Mouse (Mus musculus) embryonic facial prominence, embryonic 11.5 days (tissue): ENCODE measurements around the gene Dclk1. TPM values are rescaled to one million over a fixed set of nuclear protein-coding genes. Genes with fewer than 3 reads are reported as not detected.

ENCODE experiments used
- ATAC-seq: fragments of 200-750 bp; cut with Nextera tagmentation; replicated peaks from 2 replicates; pipeline ENCODE4 v1.8.0; 2017; ENCODE audit warnings: low read depth; ENCODE audit not compliant: insufficient number of reproducible peaks, low FRiP score, low TSS enrichment
- DNase-seq: peaks from one replicate; pipeline ENCODE4 v3.0.0-alpha.2; 2015; ENCODE audit warnings: low spot score
- H3K27ac ChIP-seq: fragments of 300-500 bp; sonication (generic); replicated peaks from 2 replicates; pipeline ENCODE4 v1.5.1; 2014; ENCODE audit warnings: mild to moderate bottlenecking, low read depth, low read length, control low read depth
- H3K27me3 ChIP-seq: fragments of 300-500 bp; sonication (generic); 2 replicates; pipeline ENCODE4 v1.6.1; 2014; ENCODE audit warnings: mild to moderate bottlenecking, low read length, moderate library complexity, mixed read lengths; ENCODE audit not compliant: control insufficient read depth, insufficient read depth
- H3K36me3 ChIP-seq: fragments of 300-500 bp; sonication (generic); replicated peaks from 2 replicates; pipeline ENCODE4 v1.6.1; 2014; ENCODE audit warnings: low read depth, mild to moderate bottlenecking, low read length, moderate library complexity, mixed read lengths; ENCODE audit not compliant: control insufficient read depth, insufficient read depth
- H3K4me1 ChIP-seq: fragments of 300-500 bp; sonication (generic); 2 replicates; pipeline ENCODE4 v1.6.1; 2014; ENCODE audit warnings: low read length, mixed read lengths; ENCODE audit not compliant: control insufficient read depth, insufficient read depth
- H3K4me2 ChIP-seq: fragments of 300-500 bp; sonication (generic); 2 replicates; pipeline ENCODE4 v1.6.1; 2014; ENCODE audit warnings: low read depth, mild to moderate bottlenecking, control low read depth, low read length, moderate library complexity
- H3K4me3 ChIP-seq: fragments of 300-500 bp; sonication (generic); 2 replicates; pipeline ENCODE4 v1.5.1; 2014; ENCODE audit warnings: low read depth, low read length, control low read depth
- H3K9ac ChIP-seq: fragments of 300-500 bp; sonication (generic); replicated peaks from 2 replicates; pipeline ENCODE4 v1.6.1; 2014; ENCODE audit warnings: mild to moderate bottlenecking, control low read depth, low read length
- H3K9me3 ChIP-seq: fragments of 300-500 bp; sonication (generic); replicated peaks from 2 replicates; pipeline ENCODE4 v1.6.1; 2016; ENCODE audit warnings: mild to moderate bottlenecking, low read length, inconsistent platforms, mixed read lengths; ENCODE audit not compliant: control insufficient read depth
- WGBS: fragments of 180-500 bp; shearing (Covaris S2); extraction: QIAGEN DNeasy Blood & Tissue Kit; methylation state at CpG from one replicate; pipeline ENCODE4 v1.1.7; 2014; 5-methylcytosine and 5-hydroxymethylcytosine counted together
- polyA plus RNA-seq: library from polyadenylated mRNA; unstranded; fragments of >200 nt; fragmentation: Nextera tagmentation; extraction: Ambion mirVana; gene quantifications from 2 replicates; pipeline ENCODE4 v1.2.1, GENCODE M21; 2014

The Dclk1 gene
- polyA plus RNA-seq, 1 experiment from 2014 or later: 32.9 TPM

DNA sequence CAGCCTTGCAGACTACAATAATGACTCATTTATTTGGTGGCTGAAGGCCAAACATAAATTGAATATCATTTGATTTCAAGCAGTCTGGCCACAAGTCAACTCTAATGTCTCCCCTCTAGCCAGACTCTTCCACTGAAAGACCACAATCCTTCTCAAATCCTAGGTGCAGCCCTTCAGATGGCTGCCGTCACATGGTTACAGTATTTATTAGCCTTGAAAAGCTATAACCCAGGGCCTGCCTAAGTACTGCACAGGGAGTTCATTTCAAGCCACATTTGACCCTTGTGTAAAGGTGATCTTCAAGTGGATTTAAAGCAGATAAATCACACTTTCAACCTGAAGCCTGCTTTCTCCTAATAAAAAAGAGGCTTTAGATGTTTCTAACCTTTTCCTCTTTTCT lies 192.1 kb downstream of the Dclk1 start:
- Histone ChIP-seq H3K27ac (no peak overlapping the region), H3K4me1 (no peaks in the 10 kb centered on the region), H3K36me3 (no peaks in the 10 kb centered on the region), H3K4me2 (no peak overlapping the region), H3K27me3 (no peaks in the 10 kb centered on the region), H3K4me3 (no peak overlapping the region), H3K9me3 (no peaks in the 10 kb centered on the region), H3K9ac (no peak overlapping the region)
- ATAC-seq: no peak
- 74% methylated on average over 1 of the region's 1 CpGs for WGBS
- DNase-seq: no peak

DNA sequence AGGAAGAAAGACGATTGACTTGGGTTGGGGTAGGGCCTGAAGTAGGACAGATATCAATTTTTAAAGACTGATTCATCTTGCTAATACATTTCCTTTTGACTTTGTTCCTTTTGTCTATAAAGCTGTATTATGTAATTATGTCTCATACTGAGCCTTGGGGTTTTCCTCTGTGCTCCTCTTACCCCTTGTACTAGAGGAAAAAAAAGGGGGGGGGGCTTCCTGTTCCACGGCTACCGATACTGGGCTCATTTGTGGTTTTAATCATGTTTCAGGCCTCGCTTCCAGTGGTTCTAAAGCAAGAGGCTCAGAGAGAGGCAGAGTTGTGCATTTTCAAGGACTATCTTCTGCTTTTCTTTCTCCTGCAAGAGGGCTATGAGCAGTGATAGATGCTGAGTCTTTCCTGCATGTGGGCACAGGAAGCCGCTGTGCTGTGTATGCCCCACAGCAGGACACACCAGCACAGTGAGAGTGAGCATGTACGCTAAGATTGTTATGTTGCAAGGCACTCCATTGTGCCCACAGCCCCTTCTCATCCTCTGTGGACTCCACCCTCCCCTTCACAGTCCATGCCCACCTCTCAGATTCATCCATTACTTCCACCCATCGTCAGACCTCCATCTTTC lies 196.8 kb downstream of the Dclk1 start:
- ATAC-seq: no peak; the same call in 1 of the 2 replicates
- H3K27me3 ChIP-seq: no peaks in the 10 kb centered on the region

DNA sequence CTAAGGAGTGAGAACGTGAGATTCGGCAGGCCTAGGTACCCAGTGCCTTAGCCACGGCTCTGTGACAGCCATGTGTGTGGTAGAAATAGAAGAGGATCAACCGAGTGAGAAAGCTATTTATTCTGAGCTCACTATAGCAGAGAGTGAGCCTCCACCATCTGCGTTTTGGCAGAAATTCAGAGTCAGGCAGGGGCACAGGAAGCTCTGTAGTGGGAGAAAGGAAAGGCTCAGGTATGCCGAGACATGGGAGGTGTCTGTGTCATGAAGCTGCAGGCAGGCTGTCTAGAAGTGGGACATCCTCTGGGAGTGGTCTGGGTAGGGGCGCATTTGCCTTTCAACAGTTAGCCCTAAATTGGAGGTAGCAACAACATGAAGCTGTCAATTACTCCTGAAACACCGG lies 198.2 kb downstream of the Dclk1 start:
- Histone ChIP-seq H3K27ac (no peak overlapping the region), H3K9ac (no peak overlapping the region), H3K36me3 (no peaks in the 10 kb centered on the region), H3K9me3 (no peaks in the 10 kb centered on the region), H3K4me2 (no peak overlapping the region), H3K4me3 (no peak overlapping the region), H3K4me1 (no peaks in the 10 kb centered on the region), H3K27me3 (no peaks in the 10 kb centered on the region)
- no peak for ATAC-seq
- WGBS: 65% methylated on average over 8 of the region's 8 CpGs
- no peak for DNase-seq

More for the DNA sequence above, 196.8 kb downstream of the Dclk1 start:
- Histone ChIP-seq H3K4me3 (no peak overlapping the region), H3K4me1 (no peaks in the 10 kb centered on the region), H3K9ac (no peak overlapping the region), H3K27ac (no peak overlapping the region), H3K36me3 (no peaks in the 10 kb centered on the region), H3K9me3 (no peaks in the 10 kb centered on the region), H3K4me2 (no peak overlapping the region)
- 70% methylated on average over 7 of the region's 7 CpGs for WGBS
- DNase-seq: no peak

DNA sequence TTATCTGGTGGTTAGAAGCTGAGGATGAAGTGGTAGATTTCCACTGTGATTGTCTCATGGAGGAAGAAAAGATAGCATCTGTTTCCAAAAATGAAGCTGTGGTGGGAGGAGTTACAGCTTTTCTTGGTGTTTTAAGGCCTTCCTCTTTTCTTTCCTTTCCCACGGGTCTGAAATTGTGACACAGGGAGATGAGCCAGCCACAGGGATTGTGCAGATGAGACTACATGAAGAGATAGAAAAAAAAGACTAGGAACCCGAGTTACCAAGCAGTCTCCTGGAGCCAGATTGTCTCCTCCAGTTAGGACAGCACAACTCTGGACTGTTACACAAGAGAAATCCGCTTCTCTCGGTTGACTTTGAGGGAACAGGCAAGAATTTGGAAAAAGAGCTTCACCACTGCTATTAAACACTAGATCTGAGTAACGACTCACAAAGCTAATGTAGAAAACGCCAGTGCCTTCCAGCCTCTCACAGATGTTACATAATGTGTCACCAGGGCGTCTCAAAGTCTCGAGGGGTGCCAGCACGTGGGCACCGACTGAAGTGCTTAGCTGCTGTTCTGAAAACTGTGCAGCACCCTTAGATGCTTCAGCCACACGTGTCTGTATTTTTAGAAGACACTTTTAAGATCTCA lies 200.0 kb downstream of the Dclk1 start:
- Histone ChIP-seq H3K4me2 (no peak overlapping the region), H3K9ac (no peak overlapping the region), H3K4me3 (no peak overlapping the region), H3K4me1 (no peaks in the 10 kb centered on the region), H3K9me3 (no peaks in the 10 kb centered on the region), H3K27me3 (no peaks in the 10 kb centered on the region), H3K36me3 (no peaks in the 10 kb centered on the region), H3K27ac (no peak overlapping the region)
- ATAC-seq (no peak), DNase-seq (no peak)
- WGBS: 84% methylated on average over 11 of the region's 11 CpGs

DNA sequence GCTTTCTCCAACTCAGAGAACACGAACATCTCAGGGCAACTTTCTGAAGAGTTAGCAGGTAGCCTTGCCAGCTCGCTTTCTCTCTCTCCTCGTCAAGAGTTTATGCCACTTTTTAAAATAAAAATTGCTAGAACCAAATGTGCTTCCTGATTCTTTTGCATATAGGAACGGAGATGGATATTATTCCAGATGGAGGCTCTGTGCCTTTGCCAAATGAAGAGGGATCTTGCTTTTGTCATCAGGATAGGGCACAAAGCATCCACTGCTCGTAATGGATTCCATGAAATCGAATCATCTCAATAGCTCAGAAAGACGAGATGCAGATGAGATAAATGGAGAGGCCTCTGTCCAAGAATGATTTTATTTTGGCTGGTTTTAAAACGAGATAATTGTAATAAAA lies 201.1 kb downstream of the Dclk1 start:
- Histone ChIP-seq H3K36me3 (no peaks in the 10 kb centered on the region), H3K27ac (no peak overlapping the region), H3K4me1 (no peaks in the 10 kb centered on the region), H3K27me3 (no peaks in the 10 kb centered on the region), H3K9ac (no peak overlapping the region), H3K4me3 (no peak overlapping the region), H3K9me3 (no peaks in the 10 kb centered on the region), H3K4me2 (no peak overlapping the region)
- 84% methylated on average over 8 of the region's 8 CpGs for WGBS
- ATAC-seq: no peak
- no peak for DNase-seq

DNA sequence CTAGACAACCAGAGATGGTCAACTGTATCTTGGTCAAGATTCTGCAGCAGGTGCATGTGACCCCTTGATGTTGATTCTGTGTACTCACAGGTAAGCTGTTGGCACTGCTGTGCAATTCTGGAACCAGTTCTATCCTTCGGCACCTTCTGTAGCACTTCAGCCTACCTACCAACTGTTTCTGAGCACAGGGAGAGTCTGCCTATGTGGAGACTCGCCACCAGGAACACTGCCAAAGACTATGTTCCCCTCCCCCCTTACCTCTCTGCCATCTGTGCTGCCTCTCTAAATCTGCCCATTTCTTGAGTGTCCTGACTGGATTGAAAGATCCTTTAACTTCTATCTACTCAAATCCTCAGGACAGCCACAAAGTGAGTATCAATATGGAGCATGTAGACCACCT lies 201.6 kb downstream of the Dclk1 start:
- no peaks in the 10 kb centered on the region for H3K9me3 ChIP-seq
- no peak for ATAC-seq
- DNase-seq: no peak
- H3K27me3 ChIP-seq: no peaks in the 10 kb centered on the region
- no peak overlapping the region for H3K27ac ChIP-seq
- 96% methylated on average over 2 of the region's 2 CpGs for WGBS
- no peak overlapping the region for H3K4me3 ChIP-seq
- no peaks in the 10 kb centered on the region for H3K36me3 ChIP-seq
- no peak overlapping the region for H3K9ac ChIP-seq
- H3K4me2 ChIP-seq: no peak overlapping the region
- H3K4me1 ChIP-seq: no peaks in the 10 kb centered on the region

DNA sequence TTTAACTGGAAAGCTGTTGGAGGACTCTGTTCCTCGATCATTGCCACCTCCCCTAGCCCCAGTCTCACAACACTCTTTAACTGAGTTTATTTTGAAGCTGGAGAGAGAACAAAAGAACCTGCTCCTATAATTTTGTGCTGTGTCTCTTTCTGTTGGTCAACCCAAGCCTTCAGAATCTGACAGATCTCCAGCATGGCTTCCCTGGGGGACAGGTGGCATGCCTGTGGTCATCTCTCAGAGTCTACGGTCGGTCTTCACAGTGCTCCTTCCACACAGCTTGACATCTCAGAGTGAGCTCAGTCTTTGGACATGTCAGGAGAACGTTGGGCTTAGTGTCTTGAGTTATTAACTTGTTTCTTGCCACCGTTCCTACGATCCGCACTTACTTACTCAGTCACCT lies 204.5 kb downstream of the Dclk1 start:
- no peak overlapping the region for H3K4me3 ChIP-seq
- H3K4me1 ChIP-seq: no peaks in the 10 kb centered on the region
- WGBS: 86% methylated on average over 7 of the region's 7 CpGs
- H3K9ac ChIP-seq: no peak overlapping the region
- no peak overlapping the region for H3K4me2 ChIP-seq
- ATAC-seq: no peak
- DNase-seq: no peak
- H3K27me3 ChIP-seq: no peaks in the 10 kb centered on the region
- H3K27ac ChIP-seq: no peak overlapping the region
- H3K9me3 ChIP-seq: no peaks in the 10 kb centered on the region
- H3K36me3 ChIP-seq: no peaks in the 10 kb centered on the region

DNA sequence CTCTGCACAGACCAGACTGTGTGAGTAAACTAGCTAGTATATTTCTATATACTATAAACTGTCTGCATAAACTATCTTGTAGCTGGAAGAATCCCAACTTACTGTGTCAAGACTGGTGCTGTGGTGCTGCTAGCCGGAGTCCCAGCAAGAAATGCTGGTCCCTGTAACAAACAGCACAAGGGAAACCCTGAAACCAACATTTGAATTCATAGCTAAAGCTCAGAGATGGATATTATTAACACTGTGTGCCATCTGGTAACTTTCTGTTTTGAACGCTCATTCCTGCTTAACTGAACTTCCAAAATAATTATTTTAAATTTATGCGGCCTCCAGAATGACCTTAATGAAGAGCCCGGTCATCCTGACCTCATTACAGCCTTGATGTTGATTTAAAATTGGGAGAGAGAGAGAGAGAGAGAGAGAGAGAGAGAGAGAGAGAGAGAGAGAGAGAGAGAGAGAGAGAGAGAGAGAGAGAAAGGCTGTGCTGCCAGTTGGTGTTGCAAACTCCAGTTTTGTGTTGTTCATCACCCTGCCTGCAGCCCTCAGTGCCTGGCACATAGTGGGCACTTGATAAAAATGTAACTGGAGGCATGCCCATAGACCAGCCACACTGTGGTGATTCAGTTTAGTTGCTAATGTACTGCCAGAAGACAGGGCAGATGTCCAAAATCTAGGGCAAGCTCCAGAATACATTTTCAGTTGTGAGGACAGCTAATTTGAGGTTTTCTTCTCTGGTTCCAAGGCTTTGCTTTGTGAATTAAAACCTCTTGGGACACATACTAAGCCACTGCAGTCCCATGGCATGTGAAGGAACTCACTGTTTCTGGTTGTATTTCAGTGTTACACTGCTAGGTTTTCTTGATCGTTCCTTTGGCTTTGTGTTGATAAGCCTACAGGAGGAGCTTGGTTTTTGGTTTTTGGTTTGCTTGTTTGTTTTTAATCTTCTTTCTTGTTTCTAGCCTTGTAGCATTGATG lies 205.6 kb downstream of the Dclk1 start:
- H3K9ac ChIP-seq: no peak overlapping the region
- no peaks in the 10 kb centered on the region for H3K27me3 ChIP-seq
- ATAC-seq (no peak), DNase-seq (no peak)
- no peak overlapping the region for H3K4me2 ChIP-seq
- H3K36me3 ChIP-seq: no peaks in the 10 kb centered on the region
- H3K9me3 ChIP-seq: no peaks in the 10 kb centered on the region
- no peak overlapping the region for H3K4me3 ChIP-seq
- H3K4me1 ChIP-seq: no peaks in the 10 kb centered on the region
- no peak overlapping the region for H3K27ac ChIP-seq
- 72% methylated on average over 5 of the region's 5 CpGs for WGBS
